Mouse (Mus musculus): Measurements from ENCODE around the gene Tob1.

- TF ChIP-seq CTCF (IDR thresholded peaks at IDR 0.05; ENCODE audit: low read depth) (no peak), EP300 (optimal IDR thresholded peaks at IDR 0.05) (no peak)
These were observed 28.5 kb upstream of the Tob1 start for GRCm38 (mm10) chr11:94182711-94183110.
